Mouse (Mus musculus): ENCODE measurements around the gene Rtl5.

GRCm38 (mm10) chrX:102085798-102086443 is 14.8 kb upstream of the Rtl5 start:
- TF ChIP-seq CTCF (IDR thresholded peaks at IDR 0.05; ENCODE audit: control insufficient read depth, insufficient read depth, insufficient read length) (no peak), MYOG (IDR thresholded peaks at IDR 0.05; ENCODE audit: control insufficient read depth, extremely low read depth, insufficient read length) (no peak), USF1 (IDR thresholded peaks at IDR 0.05; ENCODE audit: low read depth) (no peak), CEBPB (IDR thresholded peaks at IDR 0.05; ENCODE audit: low read depth) (no peak), MAX (IDR thresholded peaks at IDR 0.05) (no peak), FOSL1 (IDR thresholded peaks at IDR 0.05; ENCODE audit: insufficient read depth, low read length, poor library complexity, severe bottlenecking) (no peak), MYOD1 (IDR thresholded peaks at IDR 0.05; ENCODE audit: control insufficient read depth, insufficient read length, low read depth) (no peak)

Measured in C2C12 (cell line).